Mouse (Mus musculus): Measurements from ENCODE around the gene Arhgef17.

Gene Arhgef17

DNA sequence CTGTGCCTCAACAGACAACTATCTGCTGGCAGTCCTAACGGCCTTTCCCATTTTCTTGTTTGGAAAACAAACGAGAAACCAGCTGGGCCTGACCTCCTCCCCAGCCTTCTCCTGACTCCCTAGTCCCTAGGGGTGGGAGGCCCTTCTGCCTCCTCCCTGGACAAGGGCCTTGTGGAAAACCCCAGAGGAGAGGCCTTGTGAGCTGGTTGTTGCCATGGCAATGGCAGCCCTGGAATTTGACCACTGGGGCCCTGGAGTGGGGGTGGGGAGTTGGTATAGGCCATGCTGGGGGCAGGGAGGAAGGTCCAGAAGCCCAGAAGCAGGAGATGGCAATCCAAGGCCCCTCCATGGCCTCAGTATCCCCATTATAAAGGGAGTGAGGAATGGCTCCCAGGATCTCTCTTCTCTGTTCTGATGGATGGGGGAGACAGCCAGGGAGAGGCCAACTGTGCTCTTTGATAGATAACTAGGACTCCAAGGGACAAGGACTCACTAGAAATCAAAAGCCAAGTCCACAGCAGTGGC lies 20.6 kb downstream of the Arhgef17 start:
- peak; percentile 44 to 61 for DNase-seq

DNA sequence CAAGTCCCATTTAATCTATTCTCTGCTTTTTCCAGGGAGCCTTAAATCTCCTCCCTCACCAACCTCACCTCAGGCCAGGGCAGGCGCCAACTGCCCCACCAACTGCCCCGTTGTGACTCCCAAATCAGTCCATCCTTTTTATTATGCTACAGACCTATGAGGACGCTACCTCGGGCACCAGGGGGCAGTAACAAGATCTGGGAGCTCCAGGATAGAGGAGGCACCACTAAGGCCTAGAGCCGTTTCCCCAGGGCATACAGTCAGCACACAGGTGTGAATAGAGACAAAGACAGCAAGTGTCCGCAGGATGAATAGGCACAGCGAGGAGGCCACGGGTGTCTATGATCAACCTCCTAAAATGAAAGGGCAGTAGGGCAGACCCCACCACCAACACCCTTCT lies 23.3 kb downstream of the Arhgef17 start:
- DNase-seq: peak in 1 of 2 experiments; percentile 46

DNA sequence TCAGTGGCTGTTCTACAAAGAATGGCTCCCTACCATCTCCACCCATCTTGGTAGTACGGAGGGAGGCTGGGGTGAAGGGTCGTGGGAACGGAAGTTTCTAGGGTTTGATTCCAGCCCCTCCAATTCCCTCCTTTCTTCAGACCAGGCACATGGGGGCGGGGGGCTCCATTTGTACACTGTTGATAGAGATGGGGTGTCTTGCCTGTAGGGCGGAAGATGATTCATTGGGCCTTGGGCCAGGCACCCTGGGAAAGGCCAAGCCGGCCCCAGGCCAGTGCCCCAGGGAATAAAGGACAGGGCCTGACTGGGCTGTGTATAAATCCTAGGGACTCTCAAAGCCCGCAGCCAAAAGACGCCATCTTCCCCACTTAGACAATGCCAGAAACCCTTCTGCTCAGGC lies 23.8 kb downstream of the Arhgef17 start:
- peak; percentile 47 to 52 for DNase-seq

GRCm38 (mm10) chr7:100907231-100907630 lies 24.7 kb downstream of the Arhgef17 start:
- peak; percentile 78 to 81 for DNase-seq

GRCm38 (mm10) chr7:100906029-100906789 lies 25.7 kb downstream of the Arhgef17 start:
- DNase-seq: no peak

GRCm38 (mm10) chr7:100905037-100905436 lies 26.9 kb downstream of the Arhgef17 start:
- DNase-seq: no peak

- DNase-seq: no peak
Observed at GRCm38 (mm10) chr7:100904612-100905011, 27.3 kb downstream of the Arhgef17 start.

DNA sequence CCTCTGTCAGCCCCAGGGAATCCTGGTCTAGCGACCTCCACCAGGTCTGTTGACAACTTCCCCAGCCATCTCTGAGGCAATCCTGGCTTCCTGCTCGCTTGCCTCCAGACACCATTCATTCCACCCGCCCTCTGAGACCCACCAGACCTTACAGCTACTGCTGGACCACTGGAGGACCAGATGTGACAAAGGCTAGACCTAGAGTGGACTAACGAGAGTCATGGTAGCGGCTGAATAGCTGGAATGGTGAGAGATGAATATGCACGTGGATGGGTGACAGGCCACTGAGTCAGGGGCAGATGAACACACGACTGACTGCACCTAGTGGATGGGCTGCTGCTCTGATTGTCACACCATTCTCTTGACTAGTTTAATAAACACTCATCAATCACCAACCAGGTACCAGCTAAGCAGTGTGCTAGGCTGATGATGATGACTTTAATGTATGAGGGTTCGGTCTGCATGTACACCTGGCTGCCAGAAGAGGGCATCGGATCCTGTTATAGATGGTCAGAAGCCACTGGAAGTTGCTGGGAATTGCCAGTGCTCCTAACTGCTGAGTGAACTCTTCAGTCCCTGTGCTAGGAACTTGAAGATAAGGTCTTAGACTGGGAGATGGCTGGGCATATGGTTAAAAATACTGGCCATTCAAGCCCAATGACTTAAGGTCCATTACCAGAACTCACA lies 29.3 kb downstream of the Arhgef17 start:
- DNase-seq: no peak

GRCm38 (mm10) chr7:100897828-100898227 lies 34.1 kb downstream of the Arhgef17 start:
- no peak for DNase-seq

DNA sequence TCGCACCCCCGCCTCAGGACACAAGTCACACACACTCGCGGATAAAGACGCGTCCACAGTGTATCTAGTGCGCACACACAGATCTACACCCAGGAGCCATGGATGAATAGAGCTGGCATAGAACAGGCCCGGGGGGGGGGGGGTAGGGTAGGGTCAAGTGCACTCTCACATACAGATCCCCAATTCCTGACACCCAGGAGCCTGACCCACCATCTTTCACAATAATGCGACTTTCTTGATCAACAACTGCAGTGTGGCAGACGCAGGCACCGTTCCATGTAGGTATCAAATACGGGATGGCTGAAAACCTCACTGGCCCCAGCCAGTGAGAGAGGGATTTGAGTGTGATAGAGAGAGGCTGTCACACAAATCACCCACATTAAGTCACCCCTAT lies 37.1 kb downstream of the Arhgef17 start:
- no peak for DNase-seq

DNA sequence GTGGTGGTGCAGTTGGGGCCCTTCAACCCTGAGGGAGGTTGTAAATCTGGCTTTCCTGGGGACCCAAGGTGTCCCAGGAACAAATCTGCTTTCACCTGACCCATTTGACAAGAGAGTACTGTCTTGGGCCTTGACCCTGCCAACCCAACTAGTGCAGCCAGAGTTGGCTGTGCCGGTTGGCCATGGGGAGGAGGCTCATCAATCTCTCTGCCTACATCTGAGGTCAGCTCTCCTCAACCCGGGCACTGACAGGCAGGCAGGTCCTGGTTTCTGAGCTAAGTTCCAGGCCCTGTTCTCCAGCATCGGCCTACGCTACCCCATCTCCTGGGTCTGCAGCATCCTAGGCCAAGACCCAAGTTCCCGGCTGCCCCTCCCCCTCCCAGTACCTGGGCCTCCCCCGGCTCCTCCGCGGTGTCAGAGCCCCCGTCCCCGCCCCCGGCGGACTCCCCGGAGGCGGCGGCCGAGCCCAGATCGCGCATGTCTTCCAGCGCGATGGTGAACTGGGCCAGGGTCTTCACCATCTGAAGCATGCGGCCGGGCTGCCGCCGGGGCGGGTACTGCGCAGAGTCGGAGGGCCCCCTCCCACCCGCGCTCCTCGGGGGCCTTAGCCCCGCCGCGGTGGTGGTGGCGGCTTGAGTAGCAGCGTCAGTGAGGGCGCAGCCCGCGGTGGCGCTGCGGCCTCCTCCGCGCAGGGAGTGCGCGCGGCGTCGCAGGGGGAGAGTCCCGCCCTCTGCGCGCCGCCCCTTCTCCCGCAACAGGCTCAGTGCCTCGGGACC lies 37.7 kb downstream of the Arhgef17 start:
- no peak for DNase-seq

DNA sequence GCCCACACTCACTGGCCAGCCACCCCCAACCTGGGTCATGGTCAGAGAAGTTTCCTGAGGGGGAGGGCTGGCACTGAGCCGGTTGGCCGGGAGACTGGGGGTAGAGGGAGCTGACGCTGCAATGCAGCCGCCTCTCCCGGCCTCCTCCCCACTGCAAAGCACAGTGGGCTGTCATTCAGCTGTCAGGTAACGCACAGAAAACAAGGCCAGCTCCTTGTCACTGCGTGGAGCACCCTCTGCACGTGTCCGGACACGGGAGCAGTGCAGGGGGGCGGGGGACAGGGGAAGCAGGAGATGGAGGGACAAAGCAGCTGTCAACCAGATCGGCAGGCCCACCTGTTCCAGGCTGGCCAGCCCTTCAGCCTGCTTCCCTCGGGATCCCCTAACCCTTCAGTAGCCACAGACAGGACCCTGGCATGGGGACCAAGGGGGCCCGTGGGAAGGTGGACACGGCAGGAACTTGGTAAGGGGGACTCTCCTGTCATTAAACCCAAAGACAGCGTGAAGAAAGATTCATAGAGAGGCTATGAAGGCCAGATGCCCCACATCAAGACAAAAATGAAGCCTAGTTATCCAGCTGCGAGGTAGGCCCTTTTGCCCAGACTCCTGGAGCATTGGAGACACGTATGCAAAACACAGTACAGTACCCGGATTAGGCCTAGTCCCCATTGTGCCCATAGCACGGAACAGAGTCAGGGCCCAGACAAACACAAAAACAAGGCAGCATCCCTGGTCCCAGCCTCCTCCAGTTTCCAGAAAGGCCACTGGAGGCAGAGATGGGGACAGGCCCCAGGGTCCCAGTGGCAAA lies 38.5 kb downstream of the Arhgef17 start:
- peak in 1 of 2 experiments; percentile 33 for DNase-seq

DNA sequence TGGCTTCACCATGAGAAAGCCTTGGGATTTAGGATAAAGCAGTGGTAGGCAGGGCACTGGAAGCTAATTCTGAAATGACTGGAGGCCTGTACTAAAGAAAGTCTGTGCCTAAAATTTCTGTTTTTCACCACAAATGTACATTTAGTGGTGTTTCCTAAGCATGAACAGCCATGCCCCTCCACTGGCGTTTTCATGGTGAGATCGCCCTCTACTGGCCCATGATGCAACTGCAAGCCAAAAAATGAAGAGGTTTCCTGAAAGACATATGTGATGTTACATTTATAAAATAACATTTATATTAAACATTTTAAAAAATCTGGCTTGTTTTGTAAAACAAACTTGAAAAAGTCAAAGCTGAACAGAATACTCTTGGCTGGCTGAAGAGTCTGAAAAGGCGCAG lies 45.4 kb downstream of the Arhgef17 start:
- DNase-seq: no peak

- no peak for DNase-seq
Observed at GRCm38 (mm10) chr7:100884460-100884859, 47.4 kb downstream of the Arhgef17 start.

GRCm38 (mm10) chr7:100881950-100882349 lies 50.0 kb downstream of the Arhgef17 start:
- DNase-seq: no peak

- DNase-seq: no peak
Observed at GRCm38 (mm10) chr7:100881531-100881930, 50.4 kb downstream of the Arhgef17 start.

DNA sequence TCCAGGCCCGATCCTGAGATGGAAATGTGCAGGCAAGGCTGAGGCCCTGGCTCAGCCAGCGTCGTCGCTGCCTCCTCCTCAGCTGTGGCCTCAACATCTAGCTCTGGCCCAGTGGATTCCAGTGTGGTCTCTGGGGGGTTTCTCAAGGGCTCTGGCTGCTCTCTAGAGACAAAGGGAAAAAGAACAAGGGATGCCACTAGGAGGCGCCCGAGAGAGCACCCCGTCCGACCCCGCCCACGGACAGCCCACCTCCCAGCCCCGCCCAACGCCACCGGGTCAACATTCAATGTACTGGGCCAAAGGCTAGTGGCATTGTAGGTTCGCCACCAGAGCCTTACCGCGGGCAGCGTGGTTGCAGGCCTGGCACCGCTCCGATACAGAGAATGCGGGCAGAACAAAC lies 52.3 kb downstream of the Arhgef17 start:
- DNase-seq: peak; percentile 62 to 72

GRCm38 (mm10) chr7:100876771-100877170 lies 55.1 kb downstream of the Arhgef17 start:
- no peak for DNase-seq

- DNase-seq: no peak
Observed at GRCm38 (mm10) chr7:100876293-100876692, 55.6 kb downstream of the Arhgef17 start.

GRCm38 (mm10) chr7:100875822-100876221 lies 56.1 kb downstream of the Arhgef17 start:
- DNase-seq: no peak

GRCm38 (mm10) chr7:100873197-100873596 lies 58.7 kb downstream of the Arhgef17 start:
- no peak for DNase-seq

GRCm38 (mm10) chr7:100871892-100872291 lies 60.0 kb downstream of the Arhgef17 start:
- no peak for DNase-seq

All from lung, adult 18-20 months (tissue).